Mouse (Mus musculus) embryonic facial prominence, embryonic 13.5 days (tissue): ENCODE measurements around the gene Tcp10a. TPM values are rescaled to one million over a fixed set of nuclear protein-coding genes. Genes with fewer than 3 reads are reported as not detected.
"Not testable (repeated sequence)": the region's sequence is repeated elsewhere in the genome, so short reads cannot be mapped to it uniquely, and the experiment has no call there.

Experiments used
- ATAC-seq: fragments of 200-750 bp; cut with Nextera tagmentation; 2 replicates; pipeline ENCODE4 v1.8.0; 2017; ENCODE audit warnings: low read depth; ENCODE audit not compliant: insufficient number of reproducible peaks, insufficient read depth, low FRiP score, low TSS enrichment
- H3K27ac ChIP-seq: fragments of 300-500 bp; sonication (generic); 2 replicates; pipeline ENCODE4 v1.5.1; 2015; ENCODE audit warnings: moderate library complexity, mild to moderate bottlenecking, inconsistent platforms
- H3K27me3 ChIP-seq: fragments of 300-500 bp; sonication (generic); 2 replicates; pipeline ENCODE4 v1.6.1; 2015; ENCODE audit warnings: mild to moderate bottlenecking, inconsistent platforms
- H3K36me3 ChIP-seq: fragments of 300-500 bp; sonication (generic); 2 replicates; pipeline ENCODE4 v1.6.1; 2015; ENCODE audit warnings: mild to moderate bottlenecking, inconsistent platforms
- H3K4me1 ChIP-seq: fragments of 300-500 bp; sonication (generic); 2 replicates; pipeline ENCODE4 v1.6.1; 2015; ENCODE audit warnings: inconsistent platforms
- H3K4me2 ChIP-seq: fragments of 300-500 bp; sonication (generic); 2 replicates; pipeline ENCODE4 v1.6.1; 2015; ENCODE audit warnings: moderate library complexity, mild to moderate bottlenecking, inconsistent platforms
- H3K4me3 ChIP-seq: fragments of 300-500 bp; sonication (generic); 2 replicates; pipeline ENCODE4 v1.5.1; 2015; ENCODE audit warnings: mild to moderate bottlenecking, inconsistent platforms
- H3K9ac ChIP-seq: fragments of 300-500 bp; sonication (generic); 2 replicates; pipeline ENCODE4 v1.6.1; 2015; ENCODE audit warnings: mild to moderate bottlenecking, inconsistent platforms
- H3K9me3 ChIP-seq: fragments of 300-500 bp; sonication (generic); 2 replicates; pipeline ENCODE4 v1.6.1; 2016; ENCODE audit warnings: inconsistent platforms
- WGBS: fragments of 180-500 bp; shearing (Covaris S2); methylation state at CpG from one replicate; pipeline ENCODE4 v1.1.7; 2015; ENCODE audit warnings: mixed read lengths; 5-methylcytosine and 5-hydroxymethylcytosine counted together
- polyA plus RNA-seq: library from polyadenylated mRNA; unstranded; fragments of >200 nt; fragmentation: Nextera tagmentation; extraction: Ambion mirVana; gene quantifications from 2 replicates; pipeline ENCODE4 v1.2.1, GENCODE M21; 2015

Tcp10a gene
- polyA plus RNA-seq, result not detected in 2 replicates

DNA sequence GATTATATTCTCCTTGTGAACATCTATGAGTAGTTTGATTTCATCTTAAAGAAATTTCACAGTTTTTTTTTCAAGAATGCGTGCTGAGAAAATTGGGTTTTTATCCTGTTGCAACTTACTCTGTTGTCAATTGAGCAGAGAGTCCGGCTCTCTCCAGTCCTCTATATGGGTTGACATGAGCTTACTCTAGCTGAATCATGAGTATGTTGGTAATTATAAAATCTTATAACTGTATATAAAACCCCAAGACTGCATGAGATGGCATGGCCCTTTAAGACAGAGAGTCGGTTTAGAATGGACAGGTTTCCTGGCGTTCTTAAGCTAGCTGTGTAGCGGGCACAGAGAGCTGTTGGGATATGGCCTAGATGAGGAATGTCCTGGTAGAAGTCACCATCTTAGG, at the start of gene Tcp10a:
Tcp10a (plus strand) TSS at position 301 of the 400 bp plus-strand sequence.
- 94% methylated on average over 5 of the region's 5 CpGs for WGBS
- H3K4me3 ChIP-seq, result not testable (repeated sequence)

DNA sequence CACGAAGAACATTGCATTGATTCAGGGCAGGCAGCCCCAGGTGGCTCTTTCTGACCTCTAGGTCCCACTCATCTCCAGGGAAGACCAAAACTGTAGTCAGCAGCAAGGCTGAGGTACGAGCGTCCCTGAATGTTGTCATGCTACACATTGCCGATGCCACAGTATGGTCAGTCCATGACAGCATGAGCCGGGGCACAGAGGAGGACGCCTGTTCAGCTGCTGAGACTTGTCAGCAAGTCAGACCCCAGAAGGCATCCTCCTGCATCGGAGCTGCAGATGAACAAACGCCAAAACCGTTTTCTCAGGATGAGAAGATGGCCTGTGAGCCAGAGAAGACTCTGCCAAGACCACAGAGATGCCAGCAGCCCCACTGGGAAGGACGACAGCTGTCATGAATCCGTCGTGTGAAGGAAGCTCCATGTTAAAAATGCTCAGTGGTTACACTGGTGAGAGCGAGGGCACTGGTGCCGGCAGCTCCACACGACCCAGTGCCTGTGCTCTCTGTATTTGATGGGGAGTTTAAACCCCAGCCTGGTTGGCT, 45.7 kb upstream of the Tcp10a start:
- Histone ChIP-seq H3K36me3 (peaks cover 30% of the 10 kb centered on the region), H3K27ac (no peak overlapping the region), H3K4me2 (no peak overlapping the region), H3K4me3 (no peak overlapping the region), H3K27me3 (no peaks in the 10 kb centered on the region), H3K9me3 (no peaks in the 10 kb centered on the region), H3K4me1 (no peaks in the 10 kb centered on the region), H3K9ac (no peak overlapping the region)
- no peak for ATAC-seq
- 89% methylated on average over 15 of the region's 15 CpGs for WGBS

More for the DNA sequence above, at the start of gene Tcp10a:
- H3K4me1 ChIP-seq, H3K36me3 ChIP-seq, H3K4me2 ChIP-seq, ATAC-seq, H3K27me3 ChIP-seq, H3K9me3 ChIP-seq, H3K9ac ChIP-seq, H3K27ac ChIP-seq: not testable (repeated sequence)

DNA sequence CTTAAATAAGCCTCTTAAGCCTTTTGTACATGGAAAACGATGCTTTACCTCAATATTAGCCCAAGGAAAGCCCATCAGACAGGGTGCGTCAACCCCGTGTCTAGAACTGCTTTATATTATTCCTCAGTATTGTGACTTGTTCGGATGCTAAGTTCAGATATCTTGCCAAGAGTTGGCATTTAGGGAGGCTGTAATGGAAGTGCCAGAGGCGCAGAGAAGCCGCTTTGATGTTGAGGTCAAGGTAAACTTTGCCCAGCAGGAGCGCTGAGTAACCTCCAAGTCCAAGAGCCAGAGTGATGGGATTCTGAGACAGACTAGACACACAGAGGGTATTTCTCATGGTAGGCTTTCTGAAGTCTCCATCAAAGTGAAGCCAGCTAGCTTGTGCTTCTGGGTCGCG, 45.2 kb upstream of the Tcp10a start:
- ATAC-seq, result no peak
- no peaks in the 10 kb centered on the region for H3K4me1 ChIP-seq
- no peak overlapping the region for H3K4me3 ChIP-seq
- H3K9ac ChIP-seq, result no peak overlapping the region
- 94% methylated on average over 9 of the region's 9 CpGs for WGBS
- no peak overlapping the region for H3K27ac ChIP-seq
- no peak overlapping the region for H3K4me2 ChIP-seq
- no peaks in the 10 kb centered on the region for H3K27me3 ChIP-seq
- no peaks in the 10 kb centered on the region for H3K9me3 ChIP-seq
- H3K36me3 ChIP-seq, result peaks cover 31% of the 10 kb centered on the region

DNA sequence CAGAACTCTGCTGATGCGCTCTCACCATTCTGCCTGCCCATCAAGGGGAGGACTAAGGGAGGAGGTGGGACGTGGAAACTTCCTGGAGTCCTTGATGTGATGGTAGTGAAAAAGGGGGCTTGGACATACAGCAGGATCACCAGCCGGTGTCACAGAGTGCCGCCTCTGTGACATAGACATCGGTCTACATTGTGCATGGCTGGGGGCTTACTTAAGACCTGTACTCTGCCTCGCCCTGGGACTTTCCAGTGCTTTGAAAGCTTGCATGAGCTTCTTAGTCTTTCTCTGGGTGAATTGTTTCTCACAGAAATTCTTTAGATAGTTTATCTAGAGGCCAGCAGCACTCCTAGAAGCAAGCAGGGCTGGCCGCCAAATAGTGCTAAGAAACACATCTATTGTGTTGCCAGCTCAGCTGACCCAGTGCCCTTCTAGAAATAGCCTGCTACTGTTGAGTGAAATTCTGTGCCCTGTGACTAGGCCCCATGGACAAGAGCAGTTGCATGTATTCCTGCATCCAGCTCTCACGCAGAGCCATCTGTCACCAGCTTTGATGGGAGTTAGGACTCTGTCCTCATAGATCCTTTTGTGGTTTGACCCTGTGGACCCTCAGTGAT, 40.0 kb upstream of the Tcp10a start:
- H3K9ac ChIP-seq, result no peak overlapping the region
- H3K9me3 ChIP-seq, result no peaks in the 10 kb centered on the region
- peaks cover 11% of the 10 kb centered on the region for H3K36me3 ChIP-seq
- 0 out of 2 replicates have a peak, but pooled peaks cover 3% of the 10 kb centered on the region for H3K4me1 ChIP-seq
- H3K4me2 ChIP-seq, result no peak overlapping the region
- WGBS, result 85% methylated on average over 8 of the region's 8 CpGs
- no peaks in the 10 kb centered on the region for H3K27me3 ChIP-seq
- no peak overlapping the region for H3K27ac ChIP-seq
- H3K4me3 ChIP-seq, result no peak overlapping the region
- no peak for ATAC-seq

DNA sequence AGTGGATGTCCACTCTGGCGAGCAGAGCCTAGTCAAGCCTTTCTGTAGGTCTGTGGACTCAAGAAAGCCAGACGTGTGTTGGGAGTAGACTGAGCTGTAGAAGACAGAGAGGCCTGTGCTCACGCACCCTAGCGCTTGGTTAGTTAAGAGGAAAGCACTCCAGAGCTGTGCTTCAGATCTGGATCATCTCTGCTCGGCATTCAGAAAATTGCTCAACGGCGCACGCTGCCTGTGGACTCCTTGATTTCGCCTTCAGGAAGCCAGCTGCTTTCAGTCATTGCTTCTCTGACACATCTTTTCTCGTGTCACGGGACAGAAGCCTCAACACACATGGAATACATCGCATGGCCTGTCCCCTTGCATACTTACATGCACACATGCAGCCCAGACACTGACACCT, 39.2 kb upstream of the Tcp10a start:
- ATAC-seq, result no peak
- Histone ChIP-seq H3K4me3 (no peak overlapping the region), H3K4me2 (no peak overlapping the region), H3K36me3 (peaks cover 10% of the 10 kb centered on the region), H3K27ac (no peak overlapping the region), H3K4me1 (0 out of 2 replicates have a peak, but pooled peaks cover 3% of the 10 kb centered on the region), H3K27me3 (no peaks in the 10 kb centered on the region), H3K9me3 (no peaks in the 10 kb centered on the region), H3K9ac (no peak overlapping the region)
- 73% methylated on average over 12 of the region's 12 CpGs for WGBS

DNA sequence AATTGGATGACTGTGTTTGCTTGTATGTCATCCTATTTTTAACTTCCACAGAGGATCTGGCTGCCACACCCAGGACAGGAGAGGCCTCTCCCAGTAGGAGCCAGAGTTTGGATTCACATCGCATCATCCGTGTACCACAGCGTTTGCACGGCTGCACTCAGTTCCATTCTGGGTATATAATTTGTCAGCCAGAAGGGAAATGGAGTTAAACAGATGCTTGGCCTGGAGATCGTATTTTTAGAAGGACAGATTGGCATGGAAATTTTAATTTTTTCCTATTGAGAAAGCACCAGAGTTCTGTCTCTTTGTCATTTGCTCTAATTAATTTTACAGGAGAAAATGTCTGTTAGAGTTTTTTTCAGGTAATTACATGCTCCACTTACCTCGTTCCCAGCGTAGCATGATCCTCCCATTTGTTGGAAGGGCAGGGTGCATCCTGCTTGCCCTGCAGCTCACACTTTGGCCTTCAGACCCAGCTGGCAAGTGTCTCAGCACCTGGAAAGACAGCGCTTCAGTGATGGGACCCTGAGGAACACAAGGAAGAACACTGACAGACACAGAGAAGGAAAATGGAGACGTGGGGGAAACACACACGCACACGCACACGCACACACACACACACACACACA, 37.9 kb upstream of the Tcp10a start:
- Histone ChIP-seq H3K27me3 (no peaks in the 10 kb centered on the region), H3K4me2 (no peak overlapping the region), H3K4me3 (no peak overlapping the region), H3K9me3 (no peaks in the 10 kb centered on the region), H3K4me1 (0 out of 2 replicates have a peak, but pooled peaks cover 3% of the 10 kb centered on the region), H3K9ac (no peak overlapping the region), H3K36me3 (peaks cover 10% of the 10 kb centered on the region), H3K27ac (no peak overlapping the region)
- WGBS, result 81% methylated on average over 12 of the region's 12 CpGs
- no peak for ATAC-seq

DNA sequence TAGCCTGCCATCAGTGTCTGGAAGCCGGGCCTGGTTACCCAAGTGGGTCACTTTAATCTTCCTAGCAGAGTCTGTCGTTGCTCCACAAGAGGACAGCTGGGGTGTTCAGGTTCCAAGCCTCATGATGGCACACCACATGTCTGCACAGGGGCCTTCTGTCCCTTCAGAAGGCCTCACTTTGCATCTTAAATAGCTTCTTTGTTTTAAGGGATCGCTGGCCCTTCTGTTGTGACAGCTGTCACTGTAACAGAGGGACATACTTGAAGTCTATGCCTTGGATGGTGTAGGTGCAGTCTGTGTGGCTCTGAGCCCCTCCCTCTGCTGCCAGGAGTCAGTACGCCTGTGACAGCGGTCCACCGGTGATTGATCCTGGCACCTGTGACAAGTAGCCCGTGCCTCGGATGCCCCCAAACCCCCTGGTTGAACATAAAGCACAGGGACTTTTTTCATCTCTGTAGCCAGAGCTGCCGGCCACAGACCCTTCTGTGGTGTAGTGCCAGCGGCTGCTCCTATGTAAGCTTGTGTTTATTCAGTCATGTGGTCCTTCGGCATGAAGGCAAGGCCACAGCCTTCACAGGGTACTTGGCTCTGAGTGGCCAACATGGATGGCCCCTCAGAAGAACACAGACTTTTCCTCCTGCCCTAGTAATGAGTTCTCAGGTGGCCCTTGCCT, 32.3 kb upstream of the Tcp10a start:
- Histone ChIP-seq H3K9ac (no peak overlapping the region), H3K4me1 (no peaks in the 10 kb centered on the region), H3K36me3 (peaks cover 10% of the 10 kb centered on the region; the same call in 1 of the 2 replicates), H3K4me3 (no peak overlapping the region), H3K4me2 (no peak overlapping the region), H3K27me3 (no peaks in the 10 kb centered on the region), H3K9me3 (no peaks in the 10 kb centered on the region), H3K27ac (no peak overlapping the region)
- 77% methylated on average over 11 of the region's 11 CpGs for WGBS
- ATAC-seq, result no peak

DNA sequence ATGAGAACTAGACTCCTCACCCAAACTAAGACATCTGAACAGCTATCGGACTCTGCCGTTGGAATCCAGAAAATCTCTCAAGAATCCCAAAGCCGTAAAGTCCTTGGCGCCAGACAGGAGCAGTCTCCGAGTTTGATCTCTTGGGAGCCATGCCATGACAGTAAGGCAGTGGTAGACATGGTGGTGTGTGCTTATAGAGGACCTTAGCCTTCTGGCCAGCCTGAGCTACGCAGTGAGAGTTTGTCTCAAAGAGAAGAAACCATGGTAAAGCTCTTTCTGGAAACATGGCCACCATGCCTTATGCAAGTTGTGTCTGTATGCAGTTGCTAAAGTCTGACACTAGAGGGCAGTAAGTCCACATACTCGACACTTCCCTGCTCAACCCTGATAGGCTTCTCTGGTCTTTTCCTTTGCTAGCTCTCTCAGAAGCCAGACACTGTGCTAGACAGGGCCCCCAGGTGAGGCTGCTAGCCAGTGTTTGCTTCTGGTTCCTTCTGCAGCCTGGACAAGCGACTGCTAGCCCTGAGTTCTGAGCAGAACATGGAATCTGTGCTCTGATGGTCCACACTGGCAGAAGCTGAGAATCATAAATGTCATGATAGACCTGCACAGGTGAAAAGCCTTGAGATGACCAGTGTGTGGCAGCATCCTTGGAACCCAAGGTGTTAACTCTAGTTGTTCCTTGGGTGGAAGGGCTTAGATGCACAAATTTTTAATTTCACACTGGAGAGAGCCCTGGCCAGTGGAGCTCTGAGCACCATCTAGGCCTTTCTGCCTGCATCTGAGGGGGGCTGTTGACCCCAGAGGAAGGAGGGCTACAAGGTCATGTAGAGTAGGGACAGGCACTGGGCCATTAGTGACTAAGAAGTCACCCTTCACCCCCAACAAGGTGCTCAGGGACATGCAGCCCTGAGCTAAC, 17.9 kb upstream of the Tcp10a start:
- not testable (repeated sequence) for H3K9me3 ChIP-seq, H3K27me3 ChIP-seq, H3K4me3 ChIP-seq, H3K4me1 ChIP-seq, H3K9ac ChIP-seq, H3K36me3 ChIP-seq, H3K27ac ChIP-seq, H3K4me2 ChIP-seq
- WGBS, result 57% methylated on average over 8 of the region's 8 CpGs
- peak; percentile 59; the same call in 1 of the 2 replicates for ATAC-seq

DNA sequence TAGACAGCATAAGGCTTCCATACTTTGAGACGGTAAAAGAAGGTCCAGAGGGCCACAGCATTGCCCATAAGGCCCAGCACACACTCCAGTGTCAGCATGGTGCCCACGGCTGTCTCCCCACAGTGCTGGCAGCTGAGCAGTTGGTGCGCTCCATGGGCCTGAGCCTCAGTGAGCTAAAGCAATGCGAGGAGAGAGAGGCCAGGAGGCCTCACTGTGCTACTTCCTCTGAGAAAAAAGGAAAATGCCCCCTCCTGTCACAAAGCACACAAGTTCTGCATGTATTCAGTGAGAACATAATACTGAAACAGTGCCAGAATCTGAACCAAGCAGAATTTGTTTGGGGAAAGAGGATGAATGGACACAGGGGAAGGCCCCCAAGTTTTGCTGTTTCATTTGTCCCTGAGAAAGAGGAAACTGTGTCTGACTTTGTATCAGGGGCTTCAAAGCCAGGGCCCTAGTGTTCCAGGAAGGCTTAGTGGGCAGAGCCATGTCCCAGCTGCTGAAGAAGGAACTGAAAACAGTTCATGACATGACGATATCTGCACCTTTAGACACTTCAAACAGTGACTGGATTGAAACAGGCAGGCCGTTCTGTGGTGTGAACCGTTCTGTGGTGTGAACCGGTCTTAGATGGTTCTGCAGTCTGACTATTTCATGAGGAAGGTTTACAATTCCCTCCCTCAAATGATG, 8.6 kb upstream of the Tcp10a start:
- not testable (repeated sequence) for H3K9ac ChIP-seq, H3K4me1 ChIP-seq, ATAC-seq, H3K27ac ChIP-seq, H3K4me2 ChIP-seq, H3K36me3 ChIP-seq, H3K4me3 ChIP-seq, H3K27me3 ChIP-seq, H3K9me3 ChIP-seq
- 86% methylated on average over 7 of the region's 8 CpGs for WGBS

DNA sequence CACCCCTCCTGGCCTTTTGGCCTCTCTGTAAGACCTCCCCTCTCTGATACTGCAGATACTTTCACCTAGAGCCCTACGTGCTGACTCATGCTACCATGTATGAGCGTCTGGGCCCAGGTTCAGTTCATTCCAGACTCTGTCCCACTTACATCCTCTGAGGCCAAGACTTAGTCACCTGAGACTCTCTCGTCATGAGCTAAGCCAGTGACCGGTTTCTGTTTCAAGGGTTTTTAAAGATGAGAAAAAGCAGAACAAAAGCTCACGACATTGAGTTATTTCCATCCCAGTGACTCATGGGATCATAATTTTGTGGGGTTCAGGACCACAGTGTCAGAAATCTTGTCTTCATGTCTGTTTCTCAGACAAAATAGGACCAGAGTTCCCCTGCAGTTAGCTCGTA, 4.7 kb upstream of the Tcp10a start:
- H3K36me3 ChIP-seq, H3K9me3 ChIP-seq, H3K4me1 ChIP-seq, ATAC-seq, H3K4me2 ChIP-seq, H3K27me3 ChIP-seq, H3K27ac ChIP-seq, H3K4me3 ChIP-seq, H3K9ac ChIP-seq: not testable (repeated sequence)
- WGBS, result 77% methylated on average over 6 of the region's 6 CpGs

DNA sequence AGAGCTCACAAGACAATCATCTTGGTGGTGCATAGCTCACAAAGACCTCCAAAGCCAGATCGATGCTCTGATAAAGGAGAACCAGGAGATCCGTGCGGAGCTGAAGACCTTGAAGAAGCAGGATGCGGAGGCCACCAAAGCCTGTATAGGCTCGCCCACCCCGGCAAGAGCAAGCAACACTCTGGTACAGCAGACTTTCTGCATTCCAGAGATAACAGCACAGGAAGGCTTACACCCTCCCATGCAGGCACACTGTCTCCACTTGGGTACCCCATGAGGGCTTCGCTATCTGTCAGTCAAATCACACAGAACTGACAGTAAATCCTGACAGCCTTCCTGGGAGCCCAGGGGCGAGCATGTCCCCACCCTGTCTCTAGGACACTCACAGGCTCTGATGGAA, 2.0 kb downstream of the Tcp10a start:
- H3K4me1 ChIP-seq, H3K9ac ChIP-seq, H3K9me3 ChIP-seq, H3K36me3 ChIP-seq, H3K4me2 ChIP-seq, H3K27me3 ChIP-seq, H3K4me3 ChIP-seq, H3K27ac ChIP-seq: not testable (repeated sequence)
- 54% methylated on average over 5 of the region's 8 CpGs for WGBS
- ATAC-seq, result peak; percentile 56; the same call in 1 of the 2 replicates
